Mouse (Mus musculus) layer of hippocampus, adult 2 months (tissue): Measurements from ENCODE around the gene Mtmr12. TPM values are rescaled to one million over a fixed set of nuclear protein-coding genes. Genes with fewer than 3 reads are reported as not detected.

Experiments
- DNase-seq, 2 experiments: peaks; one replicate each; pipeline ENCODE4 v3.0.0; 2022; ENCODE audit warnings: low spot score in 2 of 2
- H3K27ac ChIP-seq: fragments of 200-600 bp; 2 replicates; pipeline ENCODE4 v1.8.1; 2022
- H3K4me3 ChIP-seq: fragments of 200-600 bp; 2 replicates; pipeline ENCODE4 v1.8.1; 2022; ENCODE audit warnings: mild to moderate bottlenecking
- CTCF ChIP-seq: fragments of 200-600 bp; conservative IDR thresholded peaks from 2 replicates; pipeline ENCODE4 v1.8.1; 2022; ENCODE audit warnings: antibody characterized with exemption, mild to moderate bottlenecking, moderate library complexity
- total RNA-seq, 2 experiments: library from RNA; stranded (reverse); gene quantifications; 2 replicates each; pipeline ENCODE4 v1.2.3; 2021

Mtmr12 gene
- total RNA-seq, 2 experiments from 2014 or later: 58.1 to 58.9 TPM

GRCm38 (mm10) chr15:12217849-12218248 lies 13.0 kb downstream of the Mtmr12 start:
- DNase-seq: no peak
- TF ChIP-seq CTCF: no peak
- no peak overlapping the region for H3K4me3 ChIP-seq
- H3K27ac ChIP-seq: peak overlapping the region; percentile 68; the same call in 1 of the 2 replicates

GRCm38 (mm10) chr15:12218583-12219382 lies 14.0 kb downstream of the Mtmr12 start:
- no peak for TF ChIP-seq CTCF
- H3K4me3 ChIP-seq: no peak overlapping the region
- peak overlapping the region; percentile 43; the same call in 1 of the 2 replicates for H3K27ac ChIP-seq
- DNase-seq: no peak

- TF ChIP-seq CTCF: no peak
- no peak for DNase-seq
- Histone ChIP-seq H3K4me3 (no peak overlapping the region), H3K27ac (peak overlapping the region; percentile 59; the same call in 1 of the 2 replicates)
Observed at GRCm38 (mm10) chr15:12221131-12221530, 16.3 kb downstream of the Mtmr12 start.

DNA sequence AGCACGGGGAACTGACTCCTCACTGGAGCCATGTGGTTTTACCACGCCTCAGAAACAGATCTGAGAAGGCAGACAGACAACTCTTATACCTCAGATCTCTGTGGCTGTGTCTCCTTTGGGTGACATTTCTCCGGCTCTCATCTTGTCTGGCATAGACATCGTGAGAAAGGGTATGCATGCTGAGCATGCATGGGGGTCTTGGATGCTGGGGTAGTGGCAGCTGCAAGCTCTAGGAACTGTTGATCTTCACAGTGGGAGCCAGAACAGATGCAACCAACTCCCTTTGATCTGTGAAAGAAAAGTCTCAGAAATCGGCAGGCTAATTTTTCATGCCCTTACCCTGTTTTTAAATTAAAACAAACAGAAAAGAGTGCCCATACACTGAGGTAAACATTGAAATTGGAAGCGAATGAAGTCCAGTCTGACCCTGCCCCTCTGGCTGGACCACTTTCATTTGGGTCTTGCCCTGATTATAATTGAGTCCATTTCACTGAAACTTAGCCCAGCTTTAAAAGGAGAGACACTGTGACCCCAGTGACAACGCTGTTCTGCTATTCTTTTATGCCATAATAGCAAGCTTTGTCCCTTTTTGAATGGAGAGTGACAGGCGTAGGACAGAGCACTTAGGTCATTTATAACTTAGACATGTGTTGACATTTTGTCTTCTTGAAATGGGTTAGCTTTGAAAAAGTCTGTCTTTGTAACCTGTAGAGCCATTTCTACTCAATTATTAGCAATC lies 17.9 kb downstream of the Mtmr12 start:
- Histone ChIP-seq H3K4me3 (no peak overlapping the region), H3K27ac (peak overlapping the region; percentile 59; the same call in 1 of the 2 replicates)
- DNase-seq: no peak
- TF ChIP-seq CTCF: no peak

- DNase-seq: no peak
- H3K27ac ChIP-seq: peak overlapping the region; percentile 59; the same call in 1 of the 2 replicates
- no peak for TF ChIP-seq CTCF
- H3K4me3 ChIP-seq: no peak overlapping the region
Observed at GRCm38 (mm10) chr15:12223393-12223792, 18.6 kb downstream of the Mtmr12 start.

GRCm38 (mm10) chr15:12224239-12224638 lies 19.4 kb downstream of the Mtmr12 start:
- no peak overlapping the region for H3K4me3 ChIP-seq
- no peak for TF ChIP-seq CTCF
- DNase-seq: no peak
- H3K27ac ChIP-seq: no peak overlapping the region

GRCm38 (mm10) chr15:12225062-12225461 lies 20.2 kb downstream of the Mtmr12 start:
- TF ChIP-seq CTCF: no peak
- DNase-seq: no peak
- no peak overlapping the region for H3K4me3 ChIP-seq

DNA sequence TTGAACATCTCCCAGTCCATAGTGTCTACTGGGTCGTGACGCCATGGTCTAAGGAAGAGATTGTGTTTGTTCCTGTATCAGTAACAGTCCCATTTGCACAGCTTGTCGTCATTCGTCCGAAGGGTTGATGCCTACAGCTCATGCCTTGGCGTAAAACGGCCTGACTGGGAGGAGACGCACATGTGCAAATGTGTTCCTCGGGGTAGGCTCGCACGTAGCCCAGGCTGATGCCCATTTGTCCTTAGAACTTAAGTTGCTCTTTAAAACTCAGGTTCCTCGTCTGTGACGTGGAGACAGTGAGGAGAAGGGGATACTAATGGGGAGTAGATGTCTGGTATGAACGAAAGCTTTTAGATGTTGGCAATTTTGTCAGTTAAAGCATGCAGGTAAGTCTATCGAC lies 22.1 kb downstream of the Mtmr12 start:
- no peak for DNase-seq
- TF ChIP-seq CTCF: no peak
- Histone ChIP-seq H3K27ac (no peak overlapping the region), H3K4me3 (no peak overlapping the region)

More at GRCm38 (mm10) chr15:12225062-12225461, 20.2 kb downstream of the Mtmr12 start:
- H3K27ac ChIP-seq: no peak overlapping the region

GRCm38 (mm10) chr15:12227355-12227754 lies 22.5 kb downstream of the Mtmr12 start:
- no peak overlapping the region for H3K4me3 ChIP-seq
- no peak for TF ChIP-seq CTCF
- peak overlapping the region; percentile 73; the same call in 1 of the 2 replicates for H3K27ac ChIP-seq
- DNase-seq: no peak

DNA sequence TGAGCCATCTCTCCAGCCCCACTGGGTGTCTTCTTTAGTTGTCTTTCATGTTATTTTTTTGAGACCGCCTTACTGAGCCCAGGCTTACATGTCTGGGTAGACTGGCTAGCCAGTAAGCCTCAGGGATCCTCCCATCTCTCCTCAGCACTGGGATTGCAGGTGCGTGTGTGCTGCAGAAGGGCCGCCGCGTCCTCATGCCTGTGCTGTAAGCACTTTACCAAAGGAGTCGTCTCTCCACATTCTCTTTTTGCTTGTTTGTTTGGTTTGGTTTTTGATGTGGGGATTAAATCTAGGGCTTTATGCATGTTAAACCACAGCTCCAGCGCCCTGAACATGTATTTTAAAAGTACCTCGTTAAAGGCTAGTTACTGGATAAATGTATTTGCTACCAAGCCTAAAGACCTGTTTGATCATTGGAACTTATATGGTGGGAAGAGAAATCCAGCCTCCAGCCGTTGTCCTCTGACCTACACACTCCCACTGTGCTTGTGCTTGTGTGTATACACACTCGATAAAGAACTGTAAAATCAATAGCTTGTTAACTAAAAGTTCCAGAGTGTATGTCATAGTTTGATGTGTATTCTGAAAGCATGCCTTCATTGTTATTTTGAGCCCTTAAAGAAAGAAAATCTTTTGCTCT lies 24.9 kb downstream of the Mtmr12 start:
- H3K27ac ChIP-seq: peak overlapping the region; percentile 73; the same call in 1 of the 2 replicates
- DNase-seq: no peak
- no peak; the same call in 1 of the 2 replicates for TF ChIP-seq CTCF
- no peak overlapping the region for H3K4me3 ChIP-seq

DNA sequence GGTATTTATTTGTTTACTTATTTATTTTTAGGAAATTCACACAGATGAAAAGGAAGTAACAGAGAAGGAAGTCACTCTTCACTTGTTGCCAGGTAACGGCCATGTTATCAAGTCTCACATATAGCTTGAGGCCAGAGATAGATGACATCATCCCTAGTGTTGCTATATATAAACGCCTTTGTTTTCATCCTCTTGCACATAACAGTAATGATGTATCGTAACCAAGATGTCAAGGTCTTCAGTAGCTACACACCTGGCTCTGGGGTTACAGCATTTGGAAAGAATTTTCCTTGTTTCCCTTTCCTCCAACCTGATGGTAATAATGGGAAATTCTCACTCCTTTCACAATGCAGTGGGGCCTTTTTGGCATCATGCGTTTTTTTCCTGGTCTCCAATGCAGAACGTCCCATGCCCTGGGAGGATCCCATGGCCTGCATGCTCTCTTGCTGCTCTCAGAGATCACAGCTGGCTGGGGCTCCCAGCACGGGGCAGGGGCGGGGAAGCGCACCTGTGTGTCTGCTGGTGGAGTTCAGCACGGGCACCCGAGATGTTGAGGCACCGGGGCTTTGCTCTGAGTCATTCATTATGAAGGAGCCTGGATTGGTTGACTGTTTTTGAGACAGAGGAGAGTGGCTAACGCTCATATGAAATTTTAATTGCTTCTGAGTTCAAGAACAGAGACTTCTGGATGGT lies 25.6 kb downstream of the Mtmr12 start:
- no peak overlapping the region for H3K4me3 ChIP-seq
- no peak for DNase-seq
- peak overlapping the region; percentile 73; the same call in 1 of the 2 replicates for H3K27ac ChIP-seq
- TF ChIP-seq CTCF: no peak

DNA sequence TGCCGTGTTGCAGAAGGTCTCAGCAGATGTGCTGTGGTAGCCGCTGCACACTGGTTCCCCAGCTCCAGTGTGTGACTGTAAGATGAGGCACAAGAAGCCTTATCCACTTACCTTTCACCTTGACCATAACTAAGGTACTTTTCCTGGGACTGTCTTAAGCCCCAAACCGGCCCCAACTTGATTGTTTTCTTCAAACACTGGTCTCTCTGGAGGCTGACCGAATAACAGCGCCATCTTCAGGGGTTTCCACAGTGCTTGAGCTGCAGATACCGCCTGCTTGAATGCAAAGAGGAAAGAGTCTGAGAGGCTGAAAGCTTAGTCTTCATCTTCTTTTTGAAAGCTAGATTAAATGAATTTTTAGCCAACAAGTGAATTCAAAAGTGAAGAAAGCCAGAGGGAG lies 26.6 kb downstream of the Mtmr12 start:
- Histone ChIP-seq H3K27ac (peak overlapping the region; percentile 73; the same call in 1 of the 2 replicates), H3K4me3 (no peak overlapping the region)
- no peak for DNase-seq
- TF ChIP-seq CTCF: peak; percentile 30; the same call in 1 of the 2 replicates
